Mouse (Mus musculus) heart, embryonic 10.5 days (tissue): ENCODE results near the gene Tmem165. TPM values are rescaled to one million over a fixed set of nuclear protein-coding genes. Genes with fewer than 3 reads are reported as not detected.

Experiments
- DNase-seq: peaks from one replicate; pipeline ENCODE4 v3.0.0-alpha.2; 2017; ENCODE audit warnings: low spot score
- H3K27ac ChIP-seq: fragments of 300-500 bp; sonication (generic); 2 replicates; pipeline ENCODE4 v1.5.1; 2016; ENCODE audit warnings: mild to moderate bottlenecking
- H3K27me3 ChIP-seq: fragments of 300-500 bp; sonication (generic); 2 replicates; pipeline ENCODE4 v1.6.1; 2016; ENCODE audit warnings: mild to moderate bottlenecking; ENCODE audit not compliant: poor library complexity, insufficient read depth, severe bottlenecking
- H3K36me3 ChIP-seq: fragments of 300-500 bp; sonication (generic); 2 replicates; pipeline ENCODE4 v1.6.1; 2016; ENCODE audit warnings: mild to moderate bottlenecking, moderate library complexity
- H3K4me1 ChIP-seq: fragments of 300-500 bp; sonication (generic); 2 replicates; pipeline ENCODE4 v1.6.1; 2016; ENCODE audit warnings: mild to moderate bottlenecking
- H3K4me3 ChIP-seq: fragments of 300-500 bp; sonication (generic); 2 replicates; pipeline ENCODE4 v1.5.1; 2016; ENCODE audit warnings: mild to moderate bottlenecking, moderate library complexity
- H3K9me3 ChIP-seq: fragments of 300-500 bp; sonication (generic); 2 replicates; pipeline ENCODE4 v1.6.1; 2016; ENCODE audit warnings: mild to moderate bottlenecking, moderate library complexity
- WGBS: fragments of 180-500 bp; shearing (Covaris S2); methylation state at CpG from one replicate; pipeline ENCODE4 v1.1.7; 2016; 5-methylcytosine and 5-hydroxymethylcytosine counted together
- polyA plus RNA-seq: library from polyadenylated mRNA; unstranded; fragments of >200 nt; fragmentation: Nextera tagmentation; extraction: Ambion mirVana; gene quantifications from 2 replicates; pipeline ENCODE4 v1.2.1, GENCODE M21; 2016

Tmem165 gene
- polyA plus RNA-seq, 1 experiment from 2014 or later, result 101 TPM

DNA sequence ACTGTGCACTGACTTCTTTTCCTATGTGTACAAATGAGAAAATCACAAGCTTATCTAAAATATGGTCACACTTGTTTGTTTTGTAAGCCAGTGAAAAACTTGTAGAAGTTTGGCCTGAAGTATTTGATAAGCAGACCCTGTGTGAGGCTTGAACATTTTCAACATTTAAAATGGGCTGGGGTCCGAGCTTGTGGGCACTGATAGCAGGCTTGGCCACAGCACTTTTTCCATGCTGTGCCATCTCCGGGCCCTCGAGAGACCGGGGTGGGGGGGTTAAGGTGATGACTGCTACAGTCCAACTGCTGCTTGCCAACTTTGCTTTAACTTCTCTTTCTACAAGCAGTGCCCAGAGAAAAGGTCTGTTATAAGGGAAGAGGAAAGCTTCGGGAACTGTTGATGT lies 24.4 kb downstream of the Tmem165 start:
- DNase-seq, result no peak
- Histone ChIP-seq H3K4me3 (no peak overlapping the region), H3K27me3 (no peaks in the 10 kb centered on the region), H3K4me1 (no peaks in the 10 kb centered on the region), H3K9me3 (no peaks in the 10 kb centered on the region), H3K27ac (no peak overlapping the region), H3K36me3 (peaks cover 86% of the 10 kb centered on the region)
- 81% methylated on average over 5 of the region's 5 CpGs for WGBS

DNA sequence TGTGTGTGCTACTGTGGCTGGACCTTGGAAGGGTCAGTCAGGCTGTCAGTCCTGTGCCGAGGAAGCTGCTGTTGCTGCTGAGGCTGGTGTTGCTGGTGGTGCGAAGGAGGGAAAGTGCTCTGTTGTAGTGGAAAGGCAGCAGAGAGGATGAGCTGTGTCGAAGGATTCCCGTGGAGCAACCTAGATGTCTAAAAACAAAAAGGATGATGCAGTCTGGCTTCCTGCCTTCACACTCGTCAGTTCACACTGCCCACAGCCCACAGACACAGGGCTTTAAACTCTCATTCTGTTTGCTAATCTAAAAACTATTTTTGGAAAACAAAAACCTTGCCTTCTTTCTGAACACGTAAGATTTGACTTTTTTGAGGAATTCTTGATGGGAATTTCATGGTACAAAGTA lies 33.0 kb downstream of the Tmem165 start:
- no peak for DNase-seq
- Histone ChIP-seq H3K36me3 (peaks cover 19% of the 10 kb centered on the region), H3K4me1 (no peaks in the 10 kb centered on the region), H3K9me3 (no peaks in the 10 kb centered on the region), H3K4me3 (no peak overlapping the region), H3K27ac (no peak overlapping the region), H3K27me3 (no peaks in the 10 kb centered on the region)
- 67% methylated on average over 6 of the region's 6 CpGs for WGBS

DNA sequence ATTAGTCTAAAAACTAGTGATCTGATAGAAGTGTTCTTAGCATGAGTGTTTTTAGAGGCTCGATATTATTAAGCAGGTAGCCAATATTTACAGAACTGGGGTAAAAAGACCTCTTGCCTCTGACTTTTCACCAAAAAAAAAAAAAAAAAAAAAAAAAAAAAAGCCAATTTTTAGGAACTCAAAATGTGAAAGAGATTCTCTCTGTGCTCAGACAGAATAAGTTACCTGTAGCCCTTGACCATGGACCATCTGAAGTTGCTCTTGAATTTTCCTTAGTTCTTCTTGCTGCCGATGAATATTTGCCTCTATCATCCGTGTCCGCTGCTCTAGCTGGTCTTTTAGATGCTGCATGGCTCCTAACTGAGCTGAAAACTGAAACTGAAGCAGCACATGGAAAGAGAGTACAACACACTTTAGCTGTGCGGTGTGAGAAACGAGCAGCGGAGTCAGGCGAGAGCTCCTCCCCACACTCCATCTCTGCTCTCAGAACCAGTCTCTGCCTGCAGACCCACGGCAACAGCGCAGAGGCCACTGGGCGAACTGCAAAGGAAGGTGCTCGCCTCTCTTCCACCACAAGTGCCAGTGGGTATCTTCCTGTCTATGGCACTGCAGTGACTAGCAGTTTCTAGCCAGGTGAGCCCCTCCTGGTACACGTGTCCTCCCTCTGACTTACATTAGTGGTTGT lies 47.6 kb downstream of the Tmem165 start:
- peaks cover 67% of the 10 kb centered on the region for H3K36me3 ChIP-seq

DNA sequence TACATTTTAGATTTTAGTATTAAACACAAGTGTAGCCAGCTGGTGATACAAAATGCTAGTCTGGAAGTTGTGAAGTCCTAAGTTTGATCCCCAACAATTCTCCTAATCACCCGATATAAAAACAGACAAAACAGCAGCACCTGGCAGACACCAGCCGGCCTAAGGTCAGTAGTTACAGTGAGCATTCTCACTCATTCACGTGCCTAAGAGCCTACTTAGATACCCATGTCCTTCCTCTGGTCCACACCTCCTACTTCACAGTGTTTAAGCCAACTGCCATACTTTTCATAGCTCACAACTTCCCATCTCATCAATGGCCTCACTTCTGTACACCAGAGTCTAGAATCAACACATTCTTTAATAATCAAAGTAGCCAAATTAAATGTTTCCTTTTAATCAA lies 59.6 kb downstream of the Tmem165 start:
- Histone ChIP-seq H3K36me3 (peaks cover 25% of the 10 kb centered on the region), H3K4me1 (no peaks in the 10 kb centered on the region), H3K27ac (no peak overlapping the region), H3K27me3 (no peaks in the 10 kb centered on the region), H3K4me3 (no peak overlapping the region), H3K9me3 (no peaks in the 10 kb centered on the region)
- 86% methylated on average over 3 of the region's 3 CpGs for WGBS
- no peak for DNase-seq

More for the DNA sequence above, 47.6 kb downstream of the Tmem165 start:
- H3K9me3 ChIP-seq, result no peaks in the 10 kb centered on the region
- H3K27me3 ChIP-seq, result no peaks in the 10 kb centered on the region
- no peak overlapping the region for H3K27ac ChIP-seq
- WGBS, result 88% methylated on average over 13 of the region's 13 CpGs
- no peaks in the 10 kb centered on the region for H3K4me1 ChIP-seq
- no peak overlapping the region for H3K4me3 ChIP-seq
- DNase-seq, result no peak

DNA sequence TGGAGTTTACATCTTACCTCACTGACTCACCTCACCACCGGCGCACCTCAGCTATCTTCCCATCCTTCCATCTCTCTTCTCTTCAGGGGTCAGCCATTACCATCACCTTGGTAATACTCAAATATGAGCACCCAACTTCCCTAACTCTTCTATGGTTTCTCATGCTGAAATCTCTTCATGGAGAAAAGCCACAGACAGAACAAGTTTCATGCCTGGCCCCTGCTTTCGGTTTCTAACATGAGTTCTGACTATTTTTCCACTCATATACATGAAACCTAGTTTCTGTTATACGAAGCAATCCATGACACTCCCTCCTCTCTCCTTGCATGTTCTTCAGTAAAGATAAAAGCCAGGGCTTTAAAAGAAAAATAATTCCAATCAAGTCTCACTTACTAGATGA lies 60.2 kb downstream of the Tmem165 start:
- H3K36me3 ChIP-seq, result peaks cover 25% of the 10 kb centered on the region
- no peaks in the 10 kb centered on the region for H3K9me3 ChIP-seq
- H3K4me3 ChIP-seq, result no peak overlapping the region
- H3K4me1 ChIP-seq, result no peaks in the 10 kb centered on the region
- H3K27ac ChIP-seq, result no peak overlapping the region
- DNase-seq, result no peak
- 92% methylated on average over 4 of the region's 4 CpGs for WGBS
- no peaks in the 10 kb centered on the region for H3K27me3 ChIP-seq

DNA sequence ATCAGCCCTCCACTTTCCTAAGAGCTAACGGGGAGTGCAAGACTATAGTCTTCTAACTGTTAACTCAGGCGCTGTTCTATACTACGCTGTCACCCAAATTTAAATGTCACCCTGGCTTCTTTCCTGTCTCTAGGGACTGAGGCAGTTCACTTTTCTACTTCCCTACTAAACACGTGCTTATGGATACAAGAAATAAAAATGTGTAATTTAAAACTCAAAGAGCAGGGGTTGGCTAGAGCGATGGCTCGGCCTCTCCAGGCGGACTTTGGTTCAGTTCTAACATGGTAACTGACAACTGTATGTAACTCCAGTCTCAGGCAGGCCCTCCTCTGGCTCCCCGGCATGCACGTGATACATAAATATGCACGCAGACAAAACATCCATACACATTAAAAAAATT lies 60.8 kb downstream of the Tmem165 start:
- WGBS, result 91% methylated on average over 10 of the region's 10 CpGs
- H3K9me3 ChIP-seq, result no peaks in the 10 kb centered on the region
- DNase-seq, result no peak
- H3K27ac ChIP-seq, result no peak overlapping the region
- no peaks in the 10 kb centered on the region for H3K4me1 ChIP-seq
- H3K36me3 ChIP-seq, result peaks cover 22% of the 10 kb centered on the region
- H3K27me3 ChIP-seq, result no peaks in the 10 kb centered on the region
- H3K4me3 ChIP-seq, result no peak overlapping the region

DNA sequence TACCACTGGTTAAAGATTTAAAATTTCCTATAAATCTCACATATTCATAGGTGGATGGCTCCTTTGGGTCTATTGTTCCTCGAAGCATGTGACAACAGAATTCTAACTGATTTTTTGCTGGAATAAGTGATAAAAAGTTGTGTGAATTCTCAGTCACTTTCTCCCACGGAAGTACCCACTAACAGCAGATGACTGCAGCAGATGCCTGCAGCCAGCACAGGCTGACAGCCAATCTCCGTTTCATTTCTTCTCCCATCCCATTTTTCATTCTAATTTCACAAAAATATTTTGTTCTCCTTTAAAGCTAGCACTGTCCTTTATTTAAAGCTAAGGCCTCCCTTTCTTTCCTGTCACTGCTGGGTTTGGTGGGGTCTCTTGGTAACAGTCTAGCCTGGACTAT lies 61.7 kb downstream of the Tmem165 start:
- Histone ChIP-seq H3K9me3 (no peaks in the 10 kb centered on the region), H3K27ac (no peak overlapping the region), H3K4me1 (no peaks in the 10 kb centered on the region), H3K36me3 (peaks cover 14% of the 10 kb centered on the region), H3K27me3 (no peaks in the 10 kb centered on the region), H3K4me3 (no peak overlapping the region)
- WGBS, result 91% methylated on average over 3 of the region's 3 CpGs
- DNase-seq, result no peak

DNA sequence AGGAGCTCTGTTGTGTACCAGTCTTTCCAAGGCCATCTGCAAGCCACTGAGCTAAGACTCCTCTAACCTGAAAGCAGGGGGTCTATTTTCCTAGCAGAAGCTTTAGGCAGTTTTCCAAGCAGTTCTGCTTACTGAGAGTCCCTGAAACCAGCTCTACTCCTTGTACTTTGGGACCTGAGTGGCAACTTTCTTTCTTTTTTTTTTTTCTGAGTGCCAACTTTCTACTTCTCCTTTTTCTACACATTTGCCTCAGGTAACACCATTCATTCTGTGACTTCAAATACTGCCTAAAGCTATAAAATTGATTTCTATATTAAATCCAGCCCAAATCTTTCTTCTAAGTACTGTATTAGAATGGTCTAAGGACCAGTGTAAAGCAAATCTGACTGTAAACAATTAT lies 62.9 kb downstream of the Tmem165 start:
- Histone ChIP-seq H3K36me3 (peaks cover 14% of the 10 kb centered on the region), H3K27ac (no peak overlapping the region), H3K27me3 (no peaks in the 10 kb centered on the region), H3K4me3 (no peak overlapping the region), H3K4me1 (no peaks in the 10 kb centered on the region), H3K9me3 (no peaks in the 10 kb centered on the region)
- no peak for DNase-seq

DNA sequence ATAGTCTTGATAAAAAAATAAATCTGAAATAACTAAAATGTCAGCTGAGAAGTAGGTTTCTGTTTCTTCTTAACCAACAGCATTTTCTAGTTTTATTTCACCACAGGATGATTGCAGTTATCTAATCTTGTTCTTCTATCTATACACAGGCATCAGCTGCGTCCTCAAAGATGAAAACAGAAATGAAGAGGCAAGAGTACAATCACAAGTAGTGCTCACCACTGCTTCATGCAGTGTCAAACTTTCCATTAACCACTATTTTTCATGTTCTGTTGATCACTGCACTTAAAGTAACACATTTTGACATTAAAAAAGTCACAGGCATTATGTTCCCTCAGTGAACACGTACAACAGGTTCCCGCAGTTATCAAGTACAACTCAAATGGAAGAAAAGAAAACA lies 67.3 kb downstream of the Tmem165 start:
- H3K36me3 ChIP-seq, result peaks cover 4% of the 10 kb centered on the region
- 87% methylated on average over 3 of the region's 3 CpGs for WGBS
- no peaks in the 10 kb centered on the region for H3K27me3 ChIP-seq
- H3K9me3 ChIP-seq, result no peaks in the 10 kb centered on the region
- no peaks in the 10 kb centered on the region for H3K4me1 ChIP-seq
- no peak overlapping the region for H3K27ac ChIP-seq
- no peak for DNase-seq
- no peak overlapping the region for H3K4me3 ChIP-seq

Other genes starting within 250 kb of the Tmem165 start
- 36.7 and 48.1 TPM in 2 replicates for gene Kdr, start 205.4 kb upstream of the Tmem165 start, polyA plus RNA-seq
- 31.0 and 32.6 TPM in 2 replicates for gene Srd5a3, start 43.6 kb upstream of the Tmem165 start, polyA plus RNA-seq
- 10.5 and 11.1 TPM in 2 replicates for gene Clock, start 120.9 kb downstream of the Tmem165 start, polyA plus RNA-seq
- not detected in 2 replicates for gene Pdcl2, start 147.3 kb downstream of the Tmem165 start, polyA plus RNA-seq
- gene Nmu, start 179.9 kb downstream of the Tmem165 start, polyA plus RNA-seq, result 0.16 TPM in 1 of 2 replicates, not detected in the other